Mouse (Mus musculus) liver, embryonic 16.5 days (tissue): ENCODE data around the gene Arhgef12. TPM values are rescaled to one million over a fixed set of nuclear protein-coding genes. Genes with fewer than 3 reads are reported as not detected.

Source experiments
- ATAC-seq: fragments of 200-750 bp; cut with Nextera tagmentation; 2 replicates; pipeline ENCODE4 v1.8.0; 2017; ENCODE audit warnings: low read depth, mild to moderate bottlenecking, moderate number of reproducible peaks, moderate library complexity
- H3K27ac ChIP-seq: fragments of 300-500 bp; sonication (generic); 2 replicates; pipeline ENCODE4 v1.5.1; 2014; ENCODE audit warnings: mild to moderate bottlenecking, low read length
- H3K27me3 ChIP-seq: fragments of 300-500 bp; sonication (generic); 2 replicates; pipeline ENCODE4 v1.6.1; 2014; ENCODE audit warnings: low read depth, low read length, mixed read lengths; ENCODE audit not compliant: control insufficient read depth, insufficient read depth
- H3K36me3 ChIP-seq: fragments of 300-500 bp; sonication (generic); 2 replicates; pipeline ENCODE4 v1.6.1; 2014; ENCODE audit warnings: mild to moderate bottlenecking; ENCODE audit not compliant: control insufficient read depth, insufficient read depth
- H3K4me1 ChIP-seq: fragments of 300-500 bp; sonication (generic); 2 replicates; pipeline ENCODE4 v1.6.1; 2014; ENCODE audit warnings: low read depth, low read length, mixed read lengths; ENCODE audit not compliant: control insufficient read depth
- H3K4me2 ChIP-seq: fragments of 300-500 bp; sonication (generic); 2 replicates; pipeline ENCODE4 v1.6.1; 2014; ENCODE audit warnings: low read depth, low read length, mixed read lengths
- H3K4me3 ChIP-seq: fragments of 300-500 bp; sonication (generic); 2 replicates; pipeline ENCODE4 v1.5.1; 2014; ENCODE audit warnings: low read depth, mild to moderate bottlenecking, low read length
- H3K9ac ChIP-seq: fragments of 300-500 bp; sonication (generic); 2 replicates; pipeline ENCODE4 v1.6.1; 2014; ENCODE audit warnings: low read depth, low read length
- H3K9me3 ChIP-seq: fragments of 300-500 bp; sonication (generic); replicated peaks from 2 replicates; pipeline ENCODE4 v1.6.1; 2016; ENCODE audit warnings: low read length; ENCODE audit not compliant: control insufficient read depth
- WGBS: fragments of 180-500 bp; shearing (Covaris S2); extraction: QIAGEN DNeasy Blood & Tissue Kit; methylation state at CpG from one replicate; pipeline ENCODE4 v1.1.7; 2014; ENCODE audit not compliant: insufficient replicate concordance; 5-methylcytosine and 5-hydroxymethylcytosine counted together
- polyA plus RNA-seq: library from polyadenylated mRNA; unstranded; fragments of >200 nt; fragmentation: Nextera tagmentation; extraction: Ambion mirVana; gene quantifications from 2 replicates; pipeline ENCODE4 v1.2.1, GENCODE M21; 2015

Gene Arhgef12
- polyA plus RNA-seq, 1 experiment from 2014 or later, result 7.8 TPM

DNA sequence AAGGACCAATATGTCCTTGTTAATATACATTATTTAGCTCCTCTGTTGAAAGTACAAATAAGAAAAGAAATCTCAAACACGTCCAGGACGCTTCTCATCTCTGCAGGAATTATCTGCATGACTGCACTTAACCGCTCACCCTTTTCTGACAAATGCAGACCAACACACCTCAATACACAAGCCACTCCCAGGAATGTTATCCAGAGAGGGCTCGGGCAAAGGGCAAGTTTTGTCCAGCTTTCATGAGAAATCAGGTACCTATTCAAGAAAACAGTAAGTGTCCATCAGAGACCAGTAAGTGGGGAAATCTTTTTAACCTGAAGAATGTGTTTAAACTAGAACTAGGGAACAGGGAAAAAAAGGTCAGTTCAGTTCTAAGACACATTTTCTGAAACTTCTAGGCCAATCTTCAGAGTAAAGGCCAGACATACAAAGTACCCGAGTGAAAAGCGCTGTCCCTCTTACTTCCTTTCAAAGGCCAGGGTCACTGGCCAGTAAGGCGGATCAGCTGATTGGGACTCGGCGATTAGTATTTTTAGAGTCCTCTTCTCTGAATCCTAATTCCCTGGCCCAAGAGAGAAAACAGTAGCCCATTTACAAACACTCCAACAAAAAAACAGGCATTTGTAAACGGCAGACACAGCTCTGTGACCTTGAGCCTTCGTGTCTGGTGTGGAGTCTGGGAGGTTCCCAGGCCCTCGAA, 8.5 kb upstream of the Arhgef12 start:
- H3K9me3 ChIP-seq, result no peaks in the 10 kb centered on the region
- H3K27ac ChIP-seq, result peak overlapping the region; percentile 89
- H3K27me3 ChIP-seq, result peaks cover 38% of the 10 kb centered on the region
- H3K4me2 ChIP-seq, result peak overlapping the region; percentile 81
- peaks cover 28% of the 10 kb centered on the region for H3K4me1 ChIP-seq
- ATAC-seq, result peak; percentile 1; the same call in 1 of the 2 replicates
- peak overlapping the region; percentile 71 for H3K4me3 ChIP-seq
- no peaks in the 10 kb centered on the region for H3K36me3 ChIP-seq
- H3K9ac ChIP-seq, result peak overlapping the region; percentile 81
- WGBS, result 29% methylated on average over 12 of the region's 12 CpGs

DNA sequence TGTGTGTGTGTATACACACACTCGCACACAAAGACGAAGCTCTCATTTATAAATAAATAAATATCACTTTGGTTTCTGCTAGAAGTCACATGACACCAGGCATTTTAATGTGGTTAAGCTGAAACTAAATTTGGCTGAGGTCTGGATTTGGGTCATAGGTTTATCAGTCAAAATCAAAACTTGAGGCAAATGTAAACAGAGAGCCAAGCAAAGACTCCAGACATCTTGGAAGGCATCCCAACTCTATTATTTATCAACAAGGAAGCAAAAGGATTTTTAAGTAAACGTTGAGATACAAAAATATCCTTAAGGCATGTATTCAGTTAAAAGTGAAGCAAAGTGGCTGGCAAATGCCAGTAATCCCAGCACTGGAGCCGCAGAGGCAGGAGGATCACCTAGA, 7.8 kb upstream of the Arhgef12 start:
- peaks cover 39% of the 10 kb centered on the region for H3K27me3 ChIP-seq
- peaks cover 28% of the 10 kb centered on the region for H3K4me1 ChIP-seq
- no peak for ATAC-seq
- H3K9ac ChIP-seq, result no peak overlapping the region
- no peaks in the 10 kb centered on the region for H3K9me3 ChIP-seq
- H3K4me2 ChIP-seq, result no peak overlapping the region; the same call in 1 of the 2 replicates
- H3K36me3 ChIP-seq, result no peaks in the 10 kb centered on the region
- no peak overlapping the region for H3K4me3 ChIP-seq
- WGBS, result 78% methylated on average over 4 of the region's 4 CpGs
- H3K27ac ChIP-seq, result no peak overlapping the region; the same call in 1 of the 2 replicates

DNA sequence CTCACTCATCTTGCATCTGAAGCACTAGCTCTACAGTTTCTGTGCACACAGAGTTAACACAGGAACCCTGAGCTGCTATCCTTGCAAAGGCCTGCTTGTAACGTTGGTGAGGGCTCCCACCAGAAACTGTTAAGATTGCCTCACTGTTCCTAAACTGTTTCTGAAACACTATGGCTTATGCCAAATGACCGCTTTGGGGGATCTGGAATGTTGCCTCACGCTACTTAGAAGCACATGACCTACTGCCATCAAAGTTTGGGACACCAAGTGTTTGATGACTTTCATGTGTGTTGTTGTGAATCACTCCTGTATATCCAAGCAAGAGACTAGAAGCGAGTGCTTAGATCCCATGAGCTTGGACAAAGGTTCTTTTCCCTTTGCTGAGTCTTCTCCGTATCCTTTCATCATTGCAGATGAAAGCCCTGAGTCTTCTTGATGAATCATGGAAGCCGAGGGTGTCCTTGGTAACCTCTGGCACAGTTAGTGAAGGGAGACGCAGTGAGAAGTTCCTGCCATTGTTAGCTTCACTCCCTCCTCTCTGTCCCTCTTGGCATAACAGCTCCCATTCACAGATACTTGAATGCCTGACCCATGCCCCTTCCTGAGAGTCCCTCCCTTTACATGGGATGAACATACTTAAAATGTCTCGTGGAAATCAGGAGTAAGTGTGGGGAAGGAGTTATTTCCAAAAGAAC, 3.4 kb upstream of the Arhgef12 start:
- Histone ChIP-seq H3K4me3 (no peak overlapping the region), H3K4me1 (peaks cover 22% of the 10 kb centered on the region), H3K27ac (no peak overlapping the region), H3K4me2 (no peak overlapping the region), H3K9ac (no peak overlapping the region), H3K9me3 (no peaks in the 10 kb centered on the region), H3K27me3 (peaks cover 32% of the 10 kb centered on the region), H3K36me3 (no peaks in the 10 kb centered on the region)
- ATAC-seq, result no peak
- WGBS, result 65% methylated on average over 8 of the region's 8 CpGs

- Histone ChIP-seq H3K4me3 (no peak overlapping the region), H3K9ac (no peak overlapping the region), H3K4me1 (peaks cover 13% of the 10 kb centered on the region), H3K9me3 (no peaks in the 10 kb centered on the region), H3K27ac (no peak overlapping the region), H3K4me2 (no peak overlapping the region), H3K27me3 (peaks cover 32% of the 10 kb centered on the region), H3K36me3 (no peaks in the 10 kb centered on the region)
- ATAC-seq, result no peak
- 59% methylated on average over 7 of the region's 7 CpGs for WGBS
These were observed 2.1 kb upstream of the Arhgef12 start for GRCm38 (mm10) chr9:43109125-43109524.

DNA sequence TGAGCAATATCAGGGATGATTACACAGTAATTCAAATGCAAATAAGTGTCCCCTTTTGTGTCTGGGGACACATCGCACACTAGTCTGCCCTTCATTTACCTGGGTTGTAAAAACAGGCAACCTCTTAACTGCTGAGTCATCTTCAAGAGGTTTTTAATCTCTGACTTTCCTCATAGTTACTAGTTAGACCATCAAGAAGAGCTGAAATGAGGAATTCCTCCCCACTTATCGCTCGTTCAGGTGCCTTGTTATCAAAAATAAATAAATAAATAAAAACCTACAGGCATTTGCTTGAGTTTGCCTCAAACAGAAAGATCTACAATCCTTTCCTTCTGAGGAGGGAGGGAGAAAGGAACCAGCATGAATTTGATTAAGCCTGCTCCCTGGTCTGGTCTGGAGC, 1.7 kb upstream of the Arhgef12 start:
- no peak overlapping the region for H3K27ac ChIP-seq
- H3K4me1 ChIP-seq, result peaks cover 13% of the 10 kb centered on the region
- no peaks in the 10 kb centered on the region for H3K9me3 ChIP-seq
- no peak overlapping the region for H3K9ac ChIP-seq
- H3K27me3 ChIP-seq, result peaks cover 32% of the 10 kb centered on the region
- no peaks in the 10 kb centered on the region for H3K36me3 ChIP-seq
- H3K4me2 ChIP-seq, result no peak overlapping the region
- H3K4me3 ChIP-seq, result no peak overlapping the region
- ATAC-seq, result no peak
- 62% methylated on average over 3 of the region's 3 CpGs for WGBS

GRCm38 (mm10) chr9:43108081-43108480, 1.0 kb upstream of the Arhgef12 start:
- no peak overlapping the region for H3K4me3 ChIP-seq
- ATAC-seq, result no peak
- 54% methylated on average over 1 of the region's 1 CpGs for WGBS
- no peak overlapping the region for H3K27ac ChIP-seq
- no peaks in the 10 kb centered on the region for H3K36me3 ChIP-seq
- H3K4me2 ChIP-seq, result no peak overlapping the region
- H3K4me1 ChIP-seq, result peaks cover 18% of the 10 kb centered on the region
- H3K27me3 ChIP-seq, result peaks cover 27% of the 10 kb centered on the region
- no peak overlapping the region for H3K9ac ChIP-seq
- no peaks in the 10 kb centered on the region for H3K9me3 ChIP-seq

GRCm38 (mm10) chr9:43107555-43107954, 516 bp upstream of the Arhgef12 start:
- 45% methylated on average over 5 of the region's 5 CpGs for WGBS
- Histone ChIP-seq H3K4me2 (no peak overlapping the region), H3K27ac (no peak overlapping the region), H3K27me3 (peaks cover 27% of the 10 kb centered on the region), H3K4me3 (no peak overlapping the region), H3K36me3 (no peaks in the 10 kb centered on the region), H3K4me1 (peaks cover 23% of the 10 kb centered on the region), H3K9ac (no peak overlapping the region), H3K9me3 (no peaks in the 10 kb centered on the region)
- no peak for ATAC-seq

DNA sequence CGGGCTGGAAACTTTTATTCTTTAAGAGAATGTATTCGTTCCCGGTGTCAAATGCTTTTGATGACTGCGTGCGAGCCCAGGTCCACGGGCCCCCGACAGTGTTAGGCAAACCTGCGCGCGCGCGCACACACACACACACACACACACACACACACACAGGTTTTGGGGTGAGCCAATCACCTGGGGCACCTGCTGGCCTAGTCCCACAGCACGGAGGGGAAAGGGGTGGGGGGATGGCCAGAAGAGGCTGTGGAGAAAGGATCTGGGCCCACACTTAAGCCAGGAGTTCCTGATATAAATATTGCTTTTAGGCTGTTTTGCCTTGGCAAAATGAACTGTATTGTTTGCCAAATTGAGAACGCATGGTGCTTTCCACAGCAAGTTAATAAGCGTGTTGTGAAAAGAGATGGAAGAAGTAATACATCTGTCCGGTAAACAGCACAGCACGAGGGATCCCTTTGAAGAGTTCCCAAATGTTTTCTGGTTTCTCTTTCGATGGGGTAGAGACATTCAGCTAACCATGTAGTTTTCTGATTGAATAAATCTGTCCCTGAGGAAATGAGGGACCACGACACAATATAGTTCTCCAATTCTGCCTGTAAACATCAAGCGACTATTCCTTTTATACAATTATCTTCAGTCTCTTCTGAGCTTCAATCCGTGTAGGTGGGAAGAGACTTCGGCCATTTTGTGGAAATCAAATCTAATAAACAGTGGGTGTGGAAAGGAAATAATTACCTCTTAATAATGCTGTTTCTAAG, 433 bp downstream of the Arhgef12 start:
- H3K36me3 ChIP-seq, result no peaks in the 10 kb centered on the region
- H3K9ac ChIP-seq, result peak overlapping the region; percentile 89
- H3K9me3 ChIP-seq, result no peaks in the 10 kb centered on the region
- peak overlapping the region; percentile 98 for H3K27ac ChIP-seq
- peak overlapping the region; percentile 86 for H3K4me2 ChIP-seq
- ATAC-seq, result no peak
- WGBS, result 21% methylated on average over 22 of the region's 22 CpGs
- peaks cover 24% of the 10 kb centered on the region for H3K27me3 ChIP-seq
- H3K4me1 ChIP-seq, result peaks cover 30% of the 10 kb centered on the region
- peak overlapping the region; percentile 87 for H3K4me3 ChIP-seq
